ENCODE assay signal across 25 mouse cellular contexts in genomic region chr7:107680151-107680852, GRCm38 (mm10). TPM values are rescaled to one million over a fixed set of nuclear protein-coding genes. Genes with fewer than 3 reads are reported as not detected.
DNase-seq lines count a peak whose midpoint lies in the region; ATAC-seq and TF ChIP-seq lines count a peak whose summit lies in the region.
"Had no signal": no experiment of that assay in that cellular context is flagged by ENCODE, and none has a peak within 500 bp of the region (broad histone marks: within the 10 kb centered on the region; RNA-seq: fewer than 3 reads in every experiment).

No protein-coding gene starts in this region.

- H3K27me3 ChIP-seq in E14TG2a.4 (ENCODE audit: insufficient read depth, low read length): no peaks in the 10 kb centered on the region
- no peaks in the 10 kb centered on the region for H3K27me3 ChIP-seq in intestine, embryonic 16.5 days (replicated peaks; ENCODE audit: control insufficient read depth, insufficient read depth, low read length)
- no peaks in the 10 kb centered on the region for H3K27me3 ChIP-seq in forebrain, embryonic 14.5 days (replicated peaks; ENCODE audit: control insufficient read depth, insufficient read depth, low read length)
- H3K27me3 ChIP-seq: embryonic facial prominence, embryonic 15.5 days; neural tube, embryonic 12.5 days had no signal

- WGBS in intestine, embryonic 16.5 days: 41% methylated on average over 6 of the region's 6 CpGs
- 29% methylated on average over 6 of the region's 6 CpGs for WGBS in forebrain, embryonic 14.5 days

- TF ChIP-seq CTCF in layer of hippocampus, adult 2 months (conservative IDR thresholded peaks at IDR 0.05): no peak
- TF ChIP-seq CTCF in E14TG2a.4 (conservative IDR thresholded peaks at IDR 0.05; ENCODE audit: low read length): no peak

- no peak overlapping the region for H3K4me2 ChIP-seq in intestine, embryonic 16.5 days (ENCODE audit: low read depth, low read length)
- H3K4me2 ChIP-seq in forebrain, embryonic 14.5 days (ENCODE audit: low read length): no peak overlapping the region
- H3K4me2 ChIP-seq: embryonic facial prominence, embryonic 15.5 days; neural tube, embryonic 12.5 days had no signal

- peak overlapping the region; percentile 48 for H3K27ac ChIP-seq in layer of hippocampus, adult 2 months
- no peak overlapping the region for H3K27ac ChIP-seq in intestine, embryonic 16.5 days (ENCODE audit: low read length)
- no peak overlapping the region for H3K27ac ChIP-seq in forebrain, embryonic 14.5 days (ENCODE audit: low read depth, low read length)
- H3K27ac ChIP-seq: embryonic facial prominence, embryonic 15.5 days; hindbrain, postnatal 0 days; macrophage; neural tube, embryonic 12.5 days had no signal

- H3K4me1 ChIP-seq in E14TG2a.4 (replicated peaks; ENCODE audit: low read depth, low read length): peaks cover 34% of the 10 kb centered on the region
- H3K4me1 ChIP-seq in intestine, embryonic 16.5 days (ENCODE audit: control insufficient read depth, insufficient read depth, low read length): peaks cover 12% of the 10 kb centered on the region; the same call in 1 of the 2 replicates
- H3K4me1 ChIP-seq in forebrain, embryonic 14.5 days (ENCODE audit: control insufficient read depth, insufficient read depth, low read length): no peaks in the 10 kb centered on the region
- H3K4me1 ChIP-seq: neural tube, embryonic 12.5 days had no signal

- no peak for DNase-seq in layer of hippocampus, adult 2 months (ENCODE audit: low spot score in 2 of 2)
- no peak for DNase-seq in layer of hippocampus, postnatal 14 days (ENCODE audit: low spot score in 2 of 2)
- peak; percentile 76 for DNase-seq in ES-CJ7 (ENCODE audit: low read depth, low spot score)
- DNase-seq in right cerebral cortex, adult 18-20 months: no peak
- no peak for DNase-seq in forebrain, embryonic 14.5 days (ENCODE audit: low spot score)
- no peak for DNase-seq in embryo, embryonic 10 days (ENCODE audit: low spot score)
- DNase-seq: cerebellum, adult 11-12 months; heart, postnatal 14 days; kidney, postnatal 10 days; right cerebral cortex, postnatal 25 days; thymus, postnatal 36 days had no signal

- no peak overlapping the region for H3K4me3 ChIP-seq in layer of hippocampus, adult 2 months
- H3K4me3 ChIP-seq in E14TG2a.4 (replicated peaks; ENCODE audit: low read length): peak overlapping the region; percentile 10; the same call in 1 of the 2 replicates
- no peak overlapping the region for H3K4me3 ChIP-seq in intestine, embryonic 16.5 days (ENCODE audit: low read length)
- no peak overlapping the region for H3K4me3 ChIP-seq in forebrain, embryonic 14.5 days (ENCODE audit: low read depth, low read length)
- H3K4me3 ChIP-seq: embryonic facial prominence, embryonic 15.5 days; neural tube, embryonic 12.5 days had no signal

- peak; percentile 77 for ATAC-seq in intestine, embryonic 16.5 days
- no peak for ATAC-seq in forebrain, embryonic 14.5 days
- ATAC-seq: hindbrain, postnatal 0 days had no signal

- no peak overlapping the region for H3K9ac ChIP-seq in intestine, embryonic 16.5 days (ENCODE audit: low read depth, low read length)
- no peak overlapping the region for H3K9ac ChIP-seq in forebrain, embryonic 14.5 days (ENCODE audit: low read length)
- H3K9ac ChIP-seq: embryonic facial prominence, embryonic 15.5 days; neural tube, embryonic 12.5 days had no signal

- 0 out of 2 replicates have a peak, but pooled peaks cover 5% of the 10 kb centered on the region for H3K36me3 ChIP-seq in E14TG2a.4 (ENCODE audit: insufficient read depth, low read length)
- no peaks in the 10 kb centered on the region for H3K36me3 ChIP-seq in intestine, embryonic 16.5 days (ENCODE audit: control insufficient read depth, insufficient read depth, low read length)
- H3K36me3 ChIP-seq in forebrain, embryonic 14.5 days (ENCODE audit: control insufficient read depth, insufficient read depth, low read length): no peaks in the 10 kb centered on the region
- H3K36me3 ChIP-seq: neural tube, embryonic 12.5 days had no signal

- no peaks in the 10 kb centered on the region for H3K9me3 ChIP-seq in E14TG2a.4 (ENCODE audit: low read length)
- no peaks in the 10 kb centered on the region for H3K9me3 ChIP-seq in intestine, embryonic 16.5 days (ENCODE audit: control insufficient read depth, low read length)
- no peaks in the 10 kb centered on the region for H3K9me3 ChIP-seq in forebrain, embryonic 14.5 days (replicated peaks; ENCODE audit: control insufficient read depth, low read length)
- H3K9me3 ChIP-seq: embryonic facial prominence, embryonic 15.5 days; neural tube, embryonic 12.5 days had no signal

RNA-seq across cellular contexts. Expression of gene 5330417H12Rik, which starts 55.3 kb away (rescaled TPM):
- not detected for total RNA-seq in layer of hippocampus, adult 2 months (2021)
- total RNA-seq in layer of hippocampus, postnatal 14 days (2021): not detected
- not detected in 2 replicates for polyA plus RNA-seq in intestine, embryonic 16.5 days (2015; fragmentation: Nextera tagmentation; extraction: Ambion mirVana)
- not detected in 2 replicates for polyA plus RNA-seq in forebrain, embryonic 14.5 days (2014; fragmentation: Nextera tagmentation; extraction: Ambion mirVana)
- total RNA-seq: adrenal gland, adult 18-20 months; common myeloid progenitor, adult 5-6 weeks; heart, adult 8-10 months; heart, postnatal 14 days; hindbrain, postnatal 0 days; layer of hippocampus, postnatal 10 days; left cerebral cortex, postnatal 36 days; liver, adult 2 months had no signal
- polyA plus RNA-seq: brain, embryonic 14.5 days; forebrain, embryonic 11.5 days; hindbrain, postnatal 0 days; liver, adult 2 months; macrophage; neural tube, embryonic 12.5 days had no signal
